Mouse (Mus musculus) thymus, adult 2 months (tissue): ENCODE results near the gene Vipr2.

Experiments
- CTCF ChIP-seq: fragments of 200-500 bp; IDR thresholded peaks from 2 replicates; pipeline ENCODE4 v1.5.1; 2012; ENCODE audit warnings: mild to moderate bottlenecking, control low read depth, low read length, moderate library complexity, borderline replicate concordance; ENCODE audit not compliant: control insufficient read depth, poor library complexity, insufficient read depth; ENCODE audit errors: extremely low read depth
- POLR2A ChIP-seq: fragments of 200-500 bp; IDR thresholded peaks from 2 replicates; pipeline ENCODE4 v1.6.1; 2012; ENCODE audit warnings: mild to moderate bottlenecking, low read length, control low read depth, moderate library complexity; ENCODE audit not compliant: control insufficient read depth, poor library complexity, insufficient read depth; ENCODE audit errors: extremely low read depth

GRCm38 (mm10) chr12:116101945-116102344, 24.4 kb downstream of the Vipr2 start:
- TF ChIP-seq CTCF (no peak), POLR2A (no peak)
